Mouse (Mus musculus) cortical plate, adult 2 months (tissue): ENCODE measurements at regions not wholly inside any gene's neighbourhood (a gene's known extent, or its start where the extent isn't known, plus 50 kb on each side); places are given as distances from the start of the nearest gene placed in this dataset.

ENCODE experiments used
- CTCF ChIP-seq: fragments of 200-500 bp; IDR thresholded peaks from 2 replicates; pipeline ENCODE4 v1.5.1; 2011; ENCODE audit warnings: mild to moderate bottlenecking, control low read depth, low read length; ENCODE audit not compliant: insufficient read depth; ENCODE audit errors: extremely low read depth
- POLR2A ChIP-seq: fragments of 200-500 bp; IDR thresholded peaks from 2 replicates; pipeline ENCODE4 v1.6.1; 2011; ENCODE audit warnings: mild to moderate bottlenecking, low read length, control low read depth; ENCODE audit not compliant: insufficient read depth; ENCODE audit errors: extremely low read depth

GRCm38 (mm10) chr2:160207226-160207625 lies 126.7 kb downstream of the Gm826 start:
- TF ChIP-seq POLR2A (no peak), CTCF (peak; percentile 10; the same call in 1 of the 2 replicates)
